14 mouse cellular contexts compared by ENCODE assay signal in genomic region chr5:35146747-35147146, GRCm38 (mm10). TPM values are rescaled to one million over a fixed set of nuclear protein-coding genes. Genes with fewer than 3 reads are reported as not detected.
DNase-seq lines count a peak whose midpoint lies in the region; ATAC-seq lines count a peak whose summit lies in the region.
"Had no signal": no experiment of that assay in that cellular context is flagged by ENCODE, and none has a peak within 500 bp of the region (broad histone marks: within the 10 kb centered on the region; RNA-seq: fewer than 3 reads in every experiment).

No protein-coding gene starts in this region.

- no peaks in the 10 kb centered on the region; the same call in 1 of the 2 replicates for H3K27me3 ChIP-seq in heart, embryonic 15.5 days
- no peaks in the 10 kb centered on the region for H3K27me3 ChIP-seq in heart, embryonic 11.5 days (ENCODE audit: control insufficient read depth, insufficient read depth, low read length)
- no peaks in the 10 kb centered on the region for H3K27me3 ChIP-seq in neural tube, embryonic 13.5 days
- H3K27me3 ChIP-seq: midbrain, embryonic 15.5 days had no signal

- H3K9me3 ChIP-seq in heart, embryonic 15.5 days (replicated peaks): no peaks in the 10 kb centered on the region
- peaks cover 4% of the 10 kb centered on the region for H3K9me3 ChIP-seq in heart, embryonic 11.5 days (replicated peaks; ENCODE audit: control insufficient read depth, low read length)
- H3K9me3 ChIP-seq in neural tube, embryonic 13.5 days: no peaks in the 10 kb centered on the region
- H3K9me3 ChIP-seq: embryonic facial prominence, embryonic 15.5 days; midbrain, embryonic 15.5 days had no signal

- 80% methylated on average over 2 of the region's 2 CpGs for whole genome bisulfite sequencing in heart, embryonic 15.5 days
- WGBS in heart, embryonic 11.5 days (ENCODE audit: insufficient replicate concordance): 64% methylated on average over 2 of the region's 2 CpGs
- 74% methylated on average over 2 of the region's 2 CpGs for WGBS in neural tube, embryonic 13.5 days

- peaks cover 23% of the 10 kb centered on the region for H3K4me1 ChIP-seq in heart, embryonic 15.5 days (replicated peaks)
- H3K4me1 ChIP-seq in heart, embryonic 11.5 days (ENCODE audit: control insufficient read depth, insufficient read depth, low read length): peaks cover 17% of the 10 kb centered on the region
- H3K4me1 ChIP-seq in neural tube, embryonic 13.5 days (replicated peaks): peaks cover 28% of the 10 kb centered on the region

- H3K9ac ChIP-seq in heart, embryonic 15.5 days: no peak overlapping the region
- H3K9ac ChIP-seq in heart, embryonic 11.5 days (ENCODE audit: low read depth, low read length): no peak overlapping the region
- no peak overlapping the region for H3K9ac ChIP-seq in neural tube, embryonic 13.5 days
- H3K9ac ChIP-seq: embryonic facial prominence, embryonic 15.5 days; midbrain, embryonic 15.5 days had no signal

- no peak overlapping the region for H3K4me2 ChIP-seq in heart, embryonic 15.5 days
- H3K4me2 ChIP-seq in heart, embryonic 11.5 days: no peak overlapping the region
- no peak overlapping the region for H3K4me2 ChIP-seq in neural tube, embryonic 13.5 days
- H3K4me2 ChIP-seq: embryonic facial prominence, embryonic 15.5 days; midbrain, embryonic 15.5 days had no signal

- H3K36me3 ChIP-seq in heart, embryonic 15.5 days: no peaks in the 10 kb centered on the region
- no peaks in the 10 kb centered on the region for H3K36me3 ChIP-seq in heart, embryonic 11.5 days (ENCODE audit: control insufficient read depth, insufficient read depth, low read length)
- H3K36me3 ChIP-seq in neural tube, embryonic 13.5 days: no peaks in the 10 kb centered on the region
- H3K36me3 ChIP-seq: embryonic facial prominence, embryonic 15.5 days; midbrain, embryonic 15.5 days had no signal

- 0 out of 2 replicates have a peak overlapping the region, but pooled peaks have one; percentile 3 for H3K27ac ChIP-seq in heart, embryonic 15.5 days
- no peak overlapping the region for H3K27ac ChIP-seq in heart, embryonic 11.5 days (ENCODE audit: low read depth, low read length)
- H3K27ac ChIP-seq in neural tube, embryonic 13.5 days (replicated peaks): peak overlapping the region; percentile 34; the same call in 1 of the 2 replicates
- H3K27ac ChIP-seq: embryonic facial prominence, embryonic 15.5 days; midbrain, embryonic 15.5 days; stomach, postnatal 0 days had no signal

- no peak overlapping the region for H3K4me3 ChIP-seq in heart, embryonic 15.5 days
- H3K4me3 ChIP-seq in heart, embryonic 11.5 days (ENCODE audit: low read depth, low read length): no peak overlapping the region
- H3K4me3 ChIP-seq in neural tube, embryonic 13.5 days: no peak overlapping the region
- H3K4me3 ChIP-seq: embryonic facial prominence, embryonic 15.5 days; midbrain, embryonic 15.5 days had no signal

- no peak for ATAC-seq in cerebellum, adult (ENCODE audit: insufficient number of reproducible peaks, low FRiP score, low TSS enrichment)
- no peak; the same call in 1 of the 2 replicates for ATAC-seq in heart, embryonic 15.5 days (replicated peaks; ENCODE audit: insufficient number of reproducible peaks, insufficient read depth, low FRiP score, low read depth)
- ATAC-seq in heart, embryonic 11.5 days (replicated peaks; ENCODE audit: insufficient number of reproducible peaks, low FRiP score, low TSS enrichment): no peak
- ATAC-seq in neural tube, embryonic 13.5 days (ENCODE audit: low read depth): no peak
- ATAC-seq: intestine, embryonic 16.5 days; midbrain, embryonic 15.5 days had no signal

- peak; percentile 51 for DNase-seq in cerebellum, adult 9-11 months
- DNase-seq in neural tube, embryonic 10.5 days (ENCODE audit: extremely low spot score, low spot score): no peak
- DNase-seq in heart, adult 11 months: no peak
- DNase-seq: embryo, embryonic 11 days; lung, adult 18-20 months; right cerebral cortex, postnatal 25 days had no signal

RNA-seq across cellular contexts. Expression of gene Lrpap1, which starts 41.2 kb away (rescaled TPM):
- polyA plus RNA-seq in heart, embryonic 15.5 days (2015; fragmentation: Nextera tagmentation; extraction: Ambion mirVana): 92.4 and 118 TPM in 2 replicates
- 130 and 151 TPM in 2 replicates for polyA plus RNA-seq in heart, embryonic 11.5 days (2014; fragmentation: Nextera tagmentation; extraction: Ambion mirVana)
- polyA plus RNA-seq in neural tube, embryonic 13.5 days (2015; fragmentation: Nextera tagmentation; extraction: Ambion mirVana): 136 and 148 TPM in 2 replicates
